Mouse (Mus musculus) embryonic facial prominence, embryonic 11.5 days (tissue): ENCODE results near the gene Samd1. TPM values are rescaled to one million over a fixed set of nuclear protein-coding genes. Genes with fewer than 3 reads are reported as not detected.
"Not testable (repeated sequence)": the region's sequence is repeated elsewhere in the genome, so short reads cannot be mapped to it uniquely, and the experiment has no call there.

Experiments
- ATAC-seq: fragments of 200-750 bp; cut with Nextera tagmentation; replicated peaks from 2 replicates; pipeline ENCODE4 v1.8.0; 2017; ENCODE audit warnings: low read depth; ENCODE audit not compliant: insufficient number of reproducible peaks, low FRiP score, low TSS enrichment
- DNase-seq: peaks from one replicate; pipeline ENCODE4 v3.0.0-alpha.2; 2015; ENCODE audit warnings: low spot score
- H3K27ac ChIP-seq: fragments of 300-500 bp; sonication (generic); replicated peaks from 2 replicates; pipeline ENCODE4 v1.5.1; 2014; ENCODE audit warnings: mild to moderate bottlenecking, low read depth, low read length, control low read depth
- H3K27me3 ChIP-seq: fragments of 300-500 bp; sonication (generic); 2 replicates; pipeline ENCODE4 v1.6.1; 2014; ENCODE audit warnings: mild to moderate bottlenecking, low read length, moderate library complexity, mixed read lengths; ENCODE audit not compliant: control insufficient read depth, insufficient read depth
- H3K36me3 ChIP-seq: fragments of 300-500 bp; sonication (generic); replicated peaks from 2 replicates; pipeline ENCODE4 v1.6.1; 2014; ENCODE audit warnings: low read depth, mild to moderate bottlenecking, low read length, moderate library complexity, mixed read lengths; ENCODE audit not compliant: control insufficient read depth, insufficient read depth
- H3K4me1 ChIP-seq: fragments of 300-500 bp; sonication (generic); 2 replicates; pipeline ENCODE4 v1.6.1; 2014; ENCODE audit warnings: low read length, mixed read lengths; ENCODE audit not compliant: control insufficient read depth, insufficient read depth
- H3K4me2 ChIP-seq: fragments of 300-500 bp; sonication (generic); 2 replicates; pipeline ENCODE4 v1.6.1; 2014; ENCODE audit warnings: low read depth, mild to moderate bottlenecking, control low read depth, low read length, moderate library complexity
- H3K4me3 ChIP-seq: fragments of 300-500 bp; sonication (generic); 2 replicates; pipeline ENCODE4 v1.5.1; 2014; ENCODE audit warnings: low read depth, low read length, control low read depth
- H3K9ac ChIP-seq: fragments of 300-500 bp; sonication (generic); replicated peaks from 2 replicates; pipeline ENCODE4 v1.6.1; 2014; ENCODE audit warnings: mild to moderate bottlenecking, control low read depth, low read length
- H3K9me3 ChIP-seq: fragments of 300-500 bp; sonication (generic); replicated peaks from 2 replicates; pipeline ENCODE4 v1.6.1; 2016; ENCODE audit warnings: mild to moderate bottlenecking, low read length, inconsistent platforms, mixed read lengths; ENCODE audit not compliant: control insufficient read depth
- WGBS: fragments of 180-500 bp; shearing (Covaris S2); extraction: QIAGEN DNeasy Blood & Tissue Kit; methylation state at CpG from one replicate; pipeline ENCODE4 v1.1.7; 2014; 5-methylcytosine and 5-hydroxymethylcytosine counted together
- polyA plus RNA-seq: library from polyadenylated mRNA; unstranded; fragments of >200 nt; fragmentation: Nextera tagmentation; extraction: Ambion mirVana; gene quantifications from 2 replicates; pipeline ENCODE4 v1.2.1, GENCODE M21; 2014

Samd1 gene
- polyA plus RNA-seq, 1 experiment from 2014 or later: 18.2 TPM

DNA sequence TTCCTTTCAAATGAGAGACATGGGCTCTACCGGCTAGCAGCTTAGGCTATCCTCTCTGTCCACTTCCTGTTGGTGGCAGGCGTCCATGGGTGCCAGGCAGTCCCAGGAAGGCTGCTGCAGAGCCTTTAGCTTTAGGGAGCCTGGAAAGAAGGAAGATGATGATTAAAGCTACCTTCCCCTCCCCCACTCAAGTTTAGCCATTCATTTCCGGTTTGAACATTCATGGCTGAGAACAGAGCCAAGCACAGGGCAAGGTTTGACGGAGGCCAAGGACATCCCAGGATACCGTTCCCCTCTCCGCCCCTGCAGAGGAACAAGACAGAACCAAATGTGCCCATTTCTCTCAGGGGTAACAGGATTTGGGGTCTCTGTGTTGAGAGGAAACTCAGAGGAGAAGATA, 19.8 kb upstream of the Samd1 start:
- WGBS: 59% methylated on average over 6 of the region's 6 CpGs
- H3K9me3 ChIP-seq: no peaks in the 10 kb centered on the region
- H3K4me1 ChIP-seq: peaks cover 3% of the 10 kb centered on the region
- peaks cover 5% of the 10 kb centered on the region for H3K36me3 ChIP-seq
- H3K27me3 ChIP-seq: no peaks in the 10 kb centered on the region
- no peak for DNase-seq
- ATAC-seq: no peak
- H3K27ac ChIP-seq: no peak overlapping the region
- H3K4me3 ChIP-seq: no peak overlapping the region
- H3K4me2 ChIP-seq: no peak overlapping the region
- no peak overlapping the region for H3K9ac ChIP-seq

DNA sequence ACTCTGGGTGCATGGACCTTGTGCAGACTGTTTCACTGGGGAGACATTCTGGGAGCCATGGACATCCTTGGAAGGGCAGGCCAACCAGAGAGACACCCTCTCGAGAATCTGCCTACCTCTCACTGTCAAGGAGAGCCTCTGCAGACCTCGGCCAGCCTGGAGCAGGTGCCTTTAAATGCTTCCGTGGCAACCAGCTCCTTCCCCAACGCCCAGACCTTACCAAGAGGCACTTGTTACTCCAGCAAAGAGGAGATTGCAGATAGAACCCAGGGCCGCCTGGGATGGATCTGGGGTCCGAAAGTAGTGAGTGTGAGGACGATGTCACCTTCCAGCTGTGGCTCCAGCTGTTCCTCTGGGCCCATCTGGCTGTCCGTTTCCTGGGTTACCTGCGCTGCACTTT, 19.3 kb upstream of the Samd1 start:
- no peak for DNase-seq
- Histone ChIP-seq H3K36me3 (peaks cover 5% of the 10 kb centered on the region), H3K27me3 (no peaks in the 10 kb centered on the region), H3K4me3 (no peak overlapping the region), H3K27ac (no peak overlapping the region), H3K9me3 (no peaks in the 10 kb centered on the region), H3K9ac (no peak overlapping the region), H3K4me1 (peaks cover 3% of the 10 kb centered on the region), H3K4me2 (no peak overlapping the region)
- ATAC-seq: no peak
- 73% methylated on average over 9 of the region's 9 CpGs for WGBS

DNA sequence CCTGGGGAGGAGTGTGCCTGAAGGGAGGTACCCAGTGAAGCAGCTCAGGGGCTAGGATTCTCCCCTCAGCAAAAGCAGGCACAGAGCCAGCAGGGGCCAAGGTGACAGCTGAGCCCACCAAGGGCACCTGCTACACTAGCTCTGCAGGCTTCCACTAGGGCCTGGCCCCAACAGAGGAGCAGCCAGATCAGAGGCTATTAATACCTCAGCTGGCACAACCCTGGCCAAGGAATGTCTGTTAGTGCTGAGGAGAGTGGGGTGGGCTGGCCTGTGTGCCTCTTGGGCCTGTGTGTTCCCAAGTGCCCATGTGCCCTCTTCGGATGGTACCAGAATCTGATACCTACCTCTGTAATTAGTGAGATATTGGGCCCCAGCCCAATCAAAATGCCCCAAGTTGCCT, 17.2 kb upstream of the Samd1 start:
- peaks cover 3% of the 10 kb centered on the region; the same call in 1 of the 2 replicates for H3K4me1 ChIP-seq
- peaks cover 5% of the 10 kb centered on the region for H3K36me3 ChIP-seq
- no peaks in the 10 kb centered on the region for H3K9me3 ChIP-seq
- no peak overlapping the region for H3K4me2 ChIP-seq
- DNase-seq (no peak), ATAC-seq (no peak)
- 89% methylated on average over 1 of the region's 1 CpGs for WGBS
- H3K4me3 ChIP-seq: no peak overlapping the region
- no peak overlapping the region for H3K9ac ChIP-seq
- no peaks in the 10 kb centered on the region for H3K27me3 ChIP-seq
- no peak overlapping the region for H3K27ac ChIP-seq

DNA sequence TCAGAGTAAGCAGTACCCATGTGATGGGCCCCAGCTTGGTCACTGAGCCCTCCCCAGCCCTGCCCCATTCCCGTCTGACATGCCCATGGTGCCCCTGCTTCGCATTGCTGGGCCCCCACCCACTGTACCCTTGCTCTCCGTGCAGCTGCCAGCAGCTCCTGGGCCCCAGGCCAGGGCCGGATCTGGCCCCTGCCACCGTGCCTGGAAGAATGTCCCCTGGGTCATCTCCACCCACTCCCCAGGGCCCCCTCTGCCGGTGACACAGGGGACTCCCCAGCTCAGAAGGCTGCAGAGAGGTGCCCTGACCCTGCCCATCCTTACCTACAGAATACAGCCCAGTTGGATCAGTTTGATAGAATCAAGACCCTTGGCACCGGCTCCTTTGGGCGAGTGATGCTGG, 16.6 kb upstream of the Samd1 start:
- H3K9me3 ChIP-seq: no peaks in the 10 kb centered on the region
- H3K27me3 ChIP-seq: no peaks in the 10 kb centered on the region
- ATAC-seq (no peak), DNase-seq (no peak)
- H3K4me3 ChIP-seq: no peak overlapping the region
- WGBS: 83% methylated on average over 8 of the region's 8 CpGs
- H3K27ac ChIP-seq: no peak overlapping the region
- H3K4me2 ChIP-seq: no peak overlapping the region
- H3K36me3 ChIP-seq: peaks cover 5% of the 10 kb centered on the region
- no peak overlapping the region for H3K9ac ChIP-seq
- H3K4me1 ChIP-seq: peaks cover 3% of the 10 kb centered on the region; the same call in 1 of the 2 replicates

DNA sequence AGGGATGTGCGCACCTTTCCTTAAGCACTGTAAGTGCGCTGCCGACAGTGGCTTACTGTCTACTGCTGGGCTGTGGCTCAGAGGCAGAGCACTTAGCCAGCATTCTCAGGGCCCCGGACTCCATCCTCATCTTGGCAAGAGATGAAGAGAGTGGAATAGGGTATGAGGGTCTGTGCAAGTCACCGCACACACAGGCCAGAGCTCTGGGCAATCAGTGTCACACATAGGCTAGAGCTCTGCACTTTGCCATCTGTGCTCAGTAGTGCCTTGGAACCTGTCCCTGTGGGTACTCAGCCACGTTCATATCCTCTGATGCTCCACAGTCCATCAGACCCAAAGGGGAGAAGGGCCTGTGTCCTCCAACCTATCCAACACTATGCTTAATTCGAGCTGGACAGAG, 15.9 kb upstream of the Samd1 start:
- H3K9me3 ChIP-seq: no peaks in the 10 kb centered on the region
- H3K27me3 ChIP-seq: no peaks in the 10 kb centered on the region
- WGBS: 92% methylated on average over 7 of the region's 7 CpGs
- H3K9ac ChIP-seq: no peak overlapping the region
- no peak overlapping the region for H3K27ac ChIP-seq
- H3K4me3 ChIP-seq: no peak overlapping the region
- ATAC-seq (no peak), DNase-seq (no peak)
- H3K4me2 ChIP-seq: no peak overlapping the region
- H3K4me1 ChIP-seq: peaks cover 3% of the 10 kb centered on the region; the same call in 1 of the 2 replicates
- H3K36me3 ChIP-seq: peaks cover 9% of the 10 kb centered on the region

DNA sequence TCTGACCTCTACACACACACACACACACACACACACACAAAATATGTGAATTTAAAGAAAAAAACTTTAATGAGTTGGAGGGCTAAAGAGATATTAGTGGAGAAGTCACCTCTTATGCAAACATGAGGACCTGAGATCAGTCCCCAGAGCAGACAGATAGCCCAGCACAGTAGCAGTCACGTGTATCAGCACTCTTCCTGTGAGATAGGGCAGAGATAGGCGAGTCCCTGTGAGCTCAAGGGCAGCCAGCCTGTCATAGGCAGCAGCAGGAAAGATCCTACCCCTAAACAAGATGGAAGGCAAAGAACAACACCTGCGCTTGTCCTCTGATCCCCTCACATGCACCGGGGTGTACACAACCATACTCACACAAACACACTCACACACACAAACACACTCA, 15.0 kb upstream of the Samd1 start:
- H3K27ac ChIP-seq: no peak overlapping the region
- H3K36me3 ChIP-seq: peaks cover 15% of the 10 kb centered on the region
- no peak for DNase-seq
- H3K27me3 ChIP-seq: no peaks in the 10 kb centered on the region
- no peak overlapping the region for H3K9ac ChIP-seq
- H3K4me2 ChIP-seq: no peak overlapping the region
- H3K4me1 ChIP-seq: peaks cover 2% of the 10 kb centered on the region; the same call in 1 of the 2 replicates
- ATAC-seq: no peak
- WGBS: 85% methylated on average over 4 of the region's 4 CpGs
- H3K4me3 ChIP-seq: no peak overlapping the region
- no peaks in the 10 kb centered on the region for H3K9me3 ChIP-seq

DNA sequence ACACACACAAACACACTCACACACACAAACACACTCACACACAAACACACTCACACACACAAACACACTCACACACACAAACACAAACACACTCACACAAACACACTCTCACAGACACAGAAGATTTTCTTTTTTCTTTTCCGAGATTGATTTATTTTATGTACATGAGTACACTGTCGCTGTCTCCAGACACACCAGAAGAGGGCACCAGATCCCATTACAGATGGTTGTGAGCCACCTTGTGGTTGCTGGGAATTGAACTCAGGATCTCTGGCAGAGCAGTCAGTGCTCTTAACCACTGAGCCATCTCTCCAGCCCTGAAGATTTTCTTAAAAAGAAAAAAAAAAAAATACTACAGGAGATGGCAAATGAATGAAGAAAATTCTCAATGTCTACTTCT, 14.2 kb upstream of the Samd1 start:
- H3K36me3 ChIP-seq: peaks cover 15% of the 10 kb centered on the region
- not testable (repeated sequence) for H3K27ac ChIP-seq, H3K4me1 ChIP-seq, H3K4me2 ChIP-seq, H3K9ac ChIP-seq, ATAC-seq, H3K27me3 ChIP-seq, H3K9me3 ChIP-seq, DNase-seq, H3K4me3 ChIP-seq
- 99% methylated on average over 2 of the region's 2 CpGs for WGBS

DNA sequence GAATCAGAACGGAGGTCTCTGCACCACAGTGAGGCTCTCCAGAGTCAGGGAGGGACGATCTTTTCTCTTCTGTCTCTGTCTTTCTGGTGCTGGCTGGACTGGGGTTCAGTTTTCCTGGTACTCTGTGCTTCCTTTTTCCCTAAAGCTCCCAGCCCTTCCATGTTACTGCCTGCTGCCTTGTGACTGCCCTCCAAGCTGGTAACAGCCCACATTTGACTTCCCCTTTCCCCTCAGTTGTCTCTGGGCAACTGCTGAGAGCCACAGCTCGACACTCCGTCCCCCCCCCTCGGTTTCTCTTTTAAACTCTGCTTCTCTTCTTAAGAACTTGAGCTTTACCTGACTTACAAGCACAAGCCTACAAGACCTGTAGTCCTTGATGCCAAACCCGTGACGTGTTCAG, 8.2 kb upstream of the Samd1 start:
- Histone ChIP-seq H3K27ac (no peak overlapping the region), H3K4me3 (no peak overlapping the region), H3K9ac (no peak overlapping the region), H3K36me3 (peaks cover 13% of the 10 kb centered on the region), H3K27me3 (no peaks in the 10 kb centered on the region), H3K9me3 (no peaks in the 10 kb centered on the region), H3K4me1 (no peaks in the 10 kb centered on the region), H3K4me2 (no peak overlapping the region)
- WGBS: 90% methylated on average over 7 of the region's 7 CpGs
- ATAC-seq (no peak), DNase-seq (no peak)
